Mouse (Mus musculus) inflammation-experienced regulatory T-cells, adult 6 months (primary cell): ENCODE measurements around the gene Ccdc155. TPM values are rescaled to one million over a fixed set of nuclear protein-coding genes. Genes with fewer than 3 reads are reported as not detected.

Source experiments
- ATAC-seq: one replicate; pipeline ENCODE4 v1.8.0; 2017
- polyA plus RNA-seq, 3 experiments: library from polyadenylated mRNA; unstranded; fragments of 100-300 nt; shearing (Covaris generic); gene quantifications; one replicate each; pipeline ENCODE4 v1.2.1; 2017

Gene Ccdc155
- polyA plus RNA-seq, 3 experiments from 2014 or later, result 0.24 TPM; not detected in 2

DNA sequence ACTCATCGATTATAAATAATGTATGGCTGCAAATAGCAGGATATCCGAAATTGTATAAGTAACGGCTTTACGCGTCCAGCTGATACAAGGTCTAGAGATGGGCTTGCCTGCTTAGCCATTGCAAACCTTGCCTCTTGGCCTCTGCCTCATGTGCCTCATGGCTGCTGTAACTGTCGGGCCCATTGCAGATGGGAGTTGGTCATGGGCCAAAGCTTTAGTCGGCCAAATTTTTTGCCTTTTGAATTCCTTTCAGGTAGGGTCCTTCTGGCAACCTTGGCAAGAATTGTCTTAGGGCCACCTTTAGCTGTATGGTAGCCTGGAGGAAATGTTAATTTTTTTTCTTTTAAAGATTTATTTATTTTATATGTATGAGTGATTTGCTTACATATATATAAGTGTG lies 20.1 kb upstream of the Ccdc155 start:
- ATAC-seq, result no peak

DNA sequence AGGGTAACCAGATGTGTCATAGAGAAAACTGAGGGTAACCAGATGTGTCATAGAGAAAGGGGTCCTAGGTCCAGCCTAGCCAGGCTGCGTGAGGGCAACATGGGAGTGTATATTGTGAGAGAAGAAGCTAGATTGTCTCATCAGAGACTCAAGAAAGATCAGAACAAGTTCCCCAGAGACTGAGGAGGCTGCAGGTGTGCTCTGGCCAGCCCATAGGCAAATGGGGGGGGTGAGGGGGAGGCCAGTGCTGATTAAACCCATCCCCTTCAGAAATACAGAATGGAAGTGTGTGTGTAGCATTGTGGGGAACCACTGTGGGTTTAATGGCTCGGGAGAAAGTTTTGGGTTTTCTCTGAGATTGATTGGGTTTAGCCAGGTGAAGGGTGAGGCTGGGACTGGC lies 17.0 kb upstream of the Ccdc155 start:
- ATAC-seq, result no peak

DNA sequence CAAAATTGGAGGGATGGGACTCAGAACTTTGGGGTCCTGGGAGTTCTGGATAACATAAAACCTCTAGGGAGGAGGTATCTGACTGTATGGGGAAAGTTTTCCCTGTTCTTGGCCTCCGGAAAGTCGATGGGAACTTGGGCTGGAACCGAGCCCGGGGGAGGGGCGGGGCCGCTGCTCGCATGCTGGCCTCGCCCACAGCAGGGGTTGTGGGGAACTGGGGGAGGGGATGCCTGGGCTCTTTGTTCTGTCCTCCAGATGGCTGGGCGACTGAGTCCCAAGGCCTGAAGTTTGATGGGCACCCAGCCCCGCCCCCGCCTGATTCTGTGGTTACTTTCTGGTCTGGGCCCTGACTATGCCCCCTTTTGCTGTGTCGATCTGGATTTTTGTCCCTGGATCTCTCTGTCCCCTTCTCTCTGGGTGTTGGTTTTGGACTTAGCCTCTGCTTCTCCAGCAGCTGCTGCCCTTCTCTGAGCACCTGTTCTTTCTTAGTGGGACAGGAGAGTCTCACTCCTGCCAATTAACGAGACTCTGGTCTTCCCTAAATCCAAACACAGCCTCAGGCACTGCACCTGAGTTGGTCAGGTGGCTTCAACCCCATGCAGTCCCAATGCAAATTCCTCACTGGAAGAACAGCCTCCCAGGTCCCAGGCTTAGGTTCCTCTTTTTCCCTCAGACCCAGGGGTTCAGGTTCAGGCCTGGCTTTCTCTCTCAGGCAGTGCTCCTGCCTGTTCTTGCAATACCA lies 11.9 kb upstream of the Ccdc155 start:
- ATAC-seq, result no peak

DNA sequence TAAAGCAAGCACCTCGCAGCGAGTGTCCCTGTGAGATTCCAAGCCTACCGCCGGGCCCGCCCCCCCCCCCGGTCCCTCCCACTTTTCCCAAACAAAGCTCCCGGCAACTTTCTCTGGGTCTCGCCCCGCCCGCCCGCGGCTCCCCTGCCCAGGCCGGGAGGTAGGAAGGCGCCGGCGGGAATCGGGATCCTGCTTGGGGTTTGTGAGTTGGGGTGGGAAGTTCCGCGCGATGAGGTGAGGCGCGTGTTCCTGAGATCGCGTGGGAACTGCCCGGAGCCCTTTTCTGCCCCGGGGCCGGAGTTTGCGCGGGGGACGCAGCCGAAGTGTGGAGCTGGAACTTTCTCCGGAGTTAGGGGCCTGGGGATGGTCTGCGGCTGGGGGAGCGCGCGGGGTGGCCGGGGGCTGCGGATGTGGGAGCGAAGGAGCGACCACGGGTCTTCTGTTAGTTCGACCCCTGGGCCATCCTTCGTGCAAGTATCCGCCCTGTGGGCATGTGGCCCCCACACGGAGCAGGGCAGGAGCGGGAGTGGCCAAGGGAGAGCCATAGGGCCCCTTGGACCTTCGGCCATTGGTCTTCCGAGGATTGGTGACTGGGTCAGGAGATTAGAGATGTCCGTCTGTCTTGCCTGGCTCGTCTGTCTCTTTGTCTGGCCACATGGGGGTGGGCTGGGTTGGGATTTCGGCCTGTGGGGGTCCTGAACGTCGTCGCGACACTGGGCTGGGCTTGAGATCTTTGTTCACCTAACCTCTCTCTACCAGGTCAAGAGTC lies 11.2 kb upstream of the Ccdc155 start, which contains the start of gene Tead2:
Gene Tead2, plus strand, starts transcription at position 81 of the 769 bp plus-strand sequence.
- ATAC-seq, result no peak

DNA sequence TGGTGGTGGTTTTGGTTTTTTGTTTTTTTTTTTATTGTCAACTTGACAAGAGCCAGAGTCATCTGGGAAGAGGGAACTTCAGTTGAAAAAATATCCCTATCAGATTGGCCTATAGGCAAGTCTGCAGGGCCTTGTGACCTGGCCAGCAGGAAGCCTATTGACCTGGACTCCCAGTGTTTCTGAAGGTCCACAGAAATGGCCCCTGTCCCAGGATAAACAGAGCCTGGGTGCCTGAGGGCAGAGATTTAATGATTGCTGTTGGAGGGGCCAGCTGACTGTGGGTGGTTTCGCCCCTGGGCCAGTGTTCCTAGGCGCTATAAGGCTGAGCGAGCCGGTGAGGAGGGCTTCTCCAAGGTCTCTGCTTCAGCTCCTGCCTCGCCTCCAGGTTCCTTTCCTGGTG lies 9.0 kb upstream of the Ccdc155 start:
- no peak for ATAC-seq

DNA sequence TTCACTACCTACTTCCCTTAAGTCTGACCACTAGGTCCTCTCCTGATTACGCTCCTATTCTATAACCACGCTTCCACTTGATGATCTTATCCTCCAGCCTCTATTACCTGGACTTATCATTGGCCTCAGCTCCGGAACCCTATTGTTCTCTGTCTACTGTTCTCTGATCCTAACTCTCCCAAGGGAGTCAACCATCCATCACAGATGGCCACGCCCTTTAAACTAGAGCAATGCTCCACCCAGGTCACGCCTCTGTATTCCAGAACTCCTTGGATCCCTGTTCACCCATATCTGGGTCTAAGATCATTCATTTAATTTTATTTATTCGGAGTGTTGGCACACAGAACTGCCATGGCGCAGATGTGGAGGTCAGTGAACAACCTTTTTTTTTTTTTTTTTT lies 7.7 kb upstream of the Ccdc155 start:
- ATAC-seq, result no peak

DNA sequence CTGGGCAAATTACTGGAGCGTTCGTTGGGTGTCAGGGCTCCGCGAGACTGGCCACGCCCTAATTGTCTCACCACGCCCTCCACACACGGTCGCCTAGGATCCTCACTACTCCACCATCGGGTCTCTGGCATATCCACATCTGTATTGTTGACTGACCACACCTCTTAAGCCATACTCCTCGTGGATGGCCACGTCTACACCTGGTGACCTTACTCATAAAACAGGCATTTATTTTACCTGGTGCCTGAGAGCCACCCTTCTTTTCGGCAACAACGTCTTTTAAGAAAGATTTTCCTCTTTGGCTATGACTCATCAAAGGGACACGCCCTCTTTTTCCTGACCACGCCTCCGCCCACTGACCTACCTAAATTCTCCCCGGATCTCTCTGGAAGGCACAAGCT lies 7.2 kb upstream of the Ccdc155 start, which contains the start of gene Dkkl1:
Gene Dkkl1, minus strand, starts transcription at position 297 of the 401 bp plus-strand sequence.
- ATAC-seq, result peak; percentile 41

DNA sequence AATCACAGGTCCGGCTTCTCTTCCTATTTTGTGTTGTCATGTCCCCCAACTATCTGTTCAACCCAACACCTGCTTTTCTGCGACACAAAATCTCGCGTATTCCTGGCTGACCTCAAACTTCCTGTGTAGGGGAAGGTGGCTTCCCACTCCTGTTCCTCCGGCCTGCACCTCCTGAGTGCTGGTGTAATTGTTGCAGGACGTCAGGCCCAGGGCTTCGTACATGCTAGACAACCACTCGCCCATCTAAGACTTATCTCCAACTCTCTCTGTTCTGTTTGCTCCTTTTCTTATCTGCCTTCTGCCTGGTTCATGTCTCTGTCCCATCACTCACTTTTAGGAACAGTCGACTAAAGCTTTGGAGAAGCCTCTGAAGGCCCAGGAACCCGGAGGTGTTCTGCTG lies 6.4 kb upstream of the Ccdc155 start:
- ATAC-seq, result no peak

DNA sequence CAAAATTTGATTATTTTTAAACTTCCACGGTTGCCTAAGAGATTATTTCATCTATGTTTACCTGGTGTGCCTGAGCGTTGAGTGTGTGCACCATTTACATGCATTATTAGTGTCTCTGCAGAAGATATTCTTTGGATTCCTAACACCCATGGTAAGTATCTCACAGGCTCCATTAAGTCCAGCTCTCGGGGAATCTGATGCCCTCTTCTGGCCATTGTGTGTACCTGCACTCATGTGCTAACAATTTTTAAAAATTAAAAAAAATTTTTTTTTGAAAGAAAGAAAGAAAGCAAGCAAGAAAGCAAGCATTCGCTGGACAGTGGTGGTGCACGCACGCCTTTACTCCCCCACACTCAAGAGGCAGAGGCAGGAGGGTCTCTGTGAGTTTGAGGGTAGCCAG lies 3.6 kb upstream of the Ccdc155 start:
- no peak for ATAC-seq

DNA sequence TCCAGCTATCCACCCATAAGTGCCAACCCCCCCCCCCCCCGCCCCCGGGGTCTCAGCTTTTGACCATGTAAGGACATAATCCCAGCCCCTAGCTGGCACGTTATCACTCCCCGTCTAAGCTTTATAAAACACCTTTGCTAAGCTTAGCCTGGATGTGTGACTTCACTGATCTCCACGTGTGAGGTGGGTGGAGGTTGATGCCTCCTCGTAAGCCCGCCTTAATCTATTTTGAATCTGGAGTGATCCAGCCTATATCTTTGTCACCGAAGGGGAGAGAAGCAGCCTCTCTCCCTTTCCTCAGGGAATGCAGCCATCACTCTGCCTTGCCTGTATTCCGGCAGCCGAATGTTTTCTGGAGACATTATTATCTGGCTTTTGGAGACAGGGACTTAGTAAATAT lies 2.0 kb downstream of the Ccdc155 start:
- ATAC-seq, result no peak

DNA sequence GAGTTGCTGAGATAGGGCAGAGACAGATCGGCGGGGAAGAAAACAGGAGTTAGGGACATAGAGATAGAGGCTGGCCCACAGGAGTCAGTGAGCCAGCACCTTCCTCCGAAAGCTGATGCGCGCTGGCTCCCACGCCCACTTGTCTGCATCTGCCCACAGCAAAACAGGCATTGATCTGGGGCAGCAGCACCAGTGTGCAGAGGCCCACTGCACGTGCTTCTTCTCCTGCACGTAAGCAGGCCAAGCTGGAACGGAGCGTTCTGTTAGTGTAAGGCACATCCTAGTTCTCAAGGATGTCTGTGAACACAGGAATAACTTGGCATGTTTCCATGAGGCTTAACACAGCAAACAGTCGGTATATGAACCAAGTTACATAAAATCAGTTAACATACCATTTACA lies 5.7 kb downstream of the Ccdc155 start:
- ATAC-seq, result no peak

DNA sequence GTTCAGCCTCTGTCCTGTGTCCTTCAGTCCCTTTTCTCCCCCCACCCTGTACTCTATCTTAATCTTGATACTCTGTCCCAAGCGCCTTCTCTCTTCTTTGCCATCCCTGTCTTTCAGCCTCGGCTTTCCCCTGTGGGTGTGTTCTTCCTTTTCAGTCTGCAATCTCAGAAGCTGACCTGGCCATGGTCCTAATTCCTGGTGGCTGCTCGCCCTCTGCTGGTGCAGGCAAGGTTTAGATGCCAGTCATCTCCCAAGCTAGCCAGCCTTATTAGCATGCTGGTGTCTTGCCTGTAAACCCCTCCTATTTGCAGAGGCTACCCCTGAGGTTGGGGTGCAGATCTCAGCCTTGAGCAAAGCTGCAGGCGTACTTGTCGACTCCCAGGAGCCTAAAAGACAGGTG lies 6.3 kb downstream of the Ccdc155 start:
- peak; percentile 60 for ATAC-seq

DNA sequence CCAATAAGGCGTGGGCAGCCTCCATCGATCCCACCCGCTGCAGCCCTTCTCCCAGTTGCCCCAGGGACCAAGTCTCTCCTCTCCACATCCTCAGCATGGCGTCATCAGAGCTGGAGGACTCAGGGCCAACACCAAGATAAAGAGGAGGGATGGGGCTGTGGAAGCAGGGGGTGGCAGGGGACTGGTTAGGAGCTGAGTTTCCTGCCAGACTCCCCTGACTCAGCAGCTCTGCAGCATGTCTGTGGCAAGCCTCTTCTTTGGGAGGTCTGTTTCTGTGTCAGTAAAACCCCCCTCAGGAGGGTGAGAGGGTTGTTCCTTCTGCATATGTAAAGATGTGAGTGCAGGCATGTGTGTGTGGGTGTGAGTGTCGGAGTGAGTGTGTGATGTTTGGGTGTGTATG lies 7.7 kb downstream of the Ccdc155 start:
- ATAC-seq, result no peak

DNA sequence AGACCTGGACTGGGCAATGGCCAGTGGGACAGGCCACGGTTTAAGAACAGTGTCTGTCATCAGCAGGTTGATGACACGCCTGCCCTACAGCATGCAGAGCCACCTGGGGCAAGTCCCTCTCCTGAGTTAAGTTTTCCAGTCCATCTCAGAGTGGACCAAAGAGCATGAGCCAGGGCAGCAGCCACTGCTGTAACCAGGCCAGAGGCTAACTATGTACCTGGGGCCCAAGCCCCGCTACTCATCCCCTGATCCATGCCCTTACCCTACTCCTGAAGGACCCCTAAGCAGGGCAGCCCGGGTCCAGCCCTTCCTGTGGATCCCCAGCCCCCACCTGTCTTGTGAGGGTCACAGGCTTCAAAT lies 8.5 kb downstream of the Ccdc155 start:
- ATAC-seq, result no peak

DNA sequence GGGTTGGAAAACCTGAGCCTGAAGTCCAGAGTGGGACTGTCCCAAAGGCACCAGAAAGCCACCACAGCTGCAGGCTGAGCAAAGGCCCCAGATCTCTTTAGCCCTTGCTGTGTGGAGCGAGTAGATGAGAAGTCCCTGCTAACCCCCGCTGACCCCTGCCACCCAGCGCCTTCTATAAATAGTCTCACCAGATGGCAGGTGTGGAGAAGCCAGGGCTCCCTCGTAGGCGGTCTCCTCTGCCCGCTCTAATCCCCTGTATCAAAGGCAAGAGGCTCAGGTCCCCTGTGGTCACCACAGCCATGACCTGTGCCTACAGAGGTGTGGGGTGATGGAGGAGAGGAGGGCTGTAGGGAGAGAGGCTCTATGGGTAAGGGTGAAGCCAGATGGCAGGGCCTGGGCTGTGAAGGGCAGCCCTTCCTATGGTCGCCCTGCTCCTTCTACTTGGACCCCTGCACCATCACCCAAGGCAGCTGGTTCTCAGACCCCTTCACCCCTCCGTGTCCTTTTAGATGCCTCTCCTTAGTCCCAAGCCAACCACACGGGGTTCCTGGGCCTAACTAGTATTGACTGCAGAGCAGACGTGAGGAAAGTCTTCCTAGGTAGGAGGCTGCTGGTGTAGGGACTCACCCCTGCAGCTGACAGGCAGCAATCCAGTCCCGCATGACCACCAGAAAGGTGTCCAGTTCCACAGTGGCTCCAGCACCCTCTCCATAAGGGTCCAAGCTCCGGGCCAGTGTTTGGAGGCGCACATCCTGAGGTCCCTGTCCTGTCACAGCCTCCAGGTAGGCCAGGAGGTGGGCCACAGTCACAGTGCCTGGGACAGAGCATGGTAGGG lies 9.1 kb downstream of the Ccdc155 start:
- no peak for ATAC-seq

DNA sequence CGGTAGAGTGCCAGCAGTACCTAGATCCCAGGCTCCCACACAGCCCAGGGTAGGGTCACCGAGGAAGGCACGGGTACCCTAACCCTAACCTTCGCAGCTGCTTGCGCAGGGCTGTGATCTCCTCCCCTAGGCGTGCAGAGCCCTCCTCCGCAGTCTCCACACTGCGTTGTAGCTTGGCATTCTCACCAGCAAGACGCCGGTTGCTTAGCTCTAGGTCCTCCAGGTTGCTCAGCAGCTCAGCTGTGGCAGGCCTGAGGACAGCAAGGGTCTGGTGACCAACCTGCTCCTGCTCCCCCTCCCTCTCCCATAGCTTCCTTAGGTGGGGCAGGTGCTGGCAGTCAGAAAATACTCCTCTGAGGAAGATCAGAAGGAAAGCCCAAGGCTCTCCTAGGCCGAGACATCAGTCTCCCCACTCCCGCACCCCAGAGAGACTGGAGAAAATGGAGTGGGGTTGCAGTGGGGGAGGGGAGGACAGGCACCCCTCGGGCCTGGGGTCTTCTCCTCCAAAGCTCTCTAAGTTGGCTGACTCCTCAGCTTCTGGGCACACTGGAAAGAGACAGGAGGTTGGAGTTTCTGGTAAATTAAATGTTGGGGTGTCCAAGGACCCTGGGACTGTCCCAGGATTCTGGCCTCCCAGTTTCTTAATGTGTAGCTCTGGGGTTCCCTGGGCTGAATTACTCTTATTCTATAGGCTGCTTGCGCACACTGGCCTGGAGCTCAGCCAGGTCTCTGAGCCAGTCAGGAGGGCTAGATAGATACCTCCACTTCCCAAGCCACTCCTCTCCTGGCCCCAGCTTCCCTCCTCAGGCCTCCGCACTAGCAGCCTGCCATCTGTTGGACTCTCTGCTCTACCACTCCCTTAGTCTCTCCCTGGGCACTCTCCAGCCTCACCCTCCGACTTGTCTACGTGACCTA lies 10.6 kb downstream of the Ccdc155 start:
- ATAC-seq, result no peak

DNA sequence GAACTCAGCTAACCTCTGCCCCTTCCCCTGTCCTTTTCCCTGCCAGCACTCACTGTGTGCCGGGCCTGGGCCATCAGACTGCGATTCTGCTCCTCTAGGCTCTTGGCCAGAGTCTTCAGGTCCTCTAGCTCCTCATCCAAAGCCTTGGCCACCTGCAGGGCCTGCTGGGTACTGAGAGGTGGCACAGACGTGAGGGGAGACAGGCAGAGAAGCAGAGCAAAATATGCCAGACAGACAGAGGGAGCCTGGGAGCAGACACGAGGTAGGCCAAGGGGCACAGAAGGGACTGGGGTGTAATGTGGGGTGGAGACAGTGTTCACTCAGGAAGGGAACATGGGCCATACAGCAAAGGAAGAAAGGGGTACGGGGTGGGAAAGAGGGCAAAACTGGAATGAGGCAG lies 11.3 kb downstream of the Ccdc155 start:
- ATAC-seq, result no peak

DNA sequence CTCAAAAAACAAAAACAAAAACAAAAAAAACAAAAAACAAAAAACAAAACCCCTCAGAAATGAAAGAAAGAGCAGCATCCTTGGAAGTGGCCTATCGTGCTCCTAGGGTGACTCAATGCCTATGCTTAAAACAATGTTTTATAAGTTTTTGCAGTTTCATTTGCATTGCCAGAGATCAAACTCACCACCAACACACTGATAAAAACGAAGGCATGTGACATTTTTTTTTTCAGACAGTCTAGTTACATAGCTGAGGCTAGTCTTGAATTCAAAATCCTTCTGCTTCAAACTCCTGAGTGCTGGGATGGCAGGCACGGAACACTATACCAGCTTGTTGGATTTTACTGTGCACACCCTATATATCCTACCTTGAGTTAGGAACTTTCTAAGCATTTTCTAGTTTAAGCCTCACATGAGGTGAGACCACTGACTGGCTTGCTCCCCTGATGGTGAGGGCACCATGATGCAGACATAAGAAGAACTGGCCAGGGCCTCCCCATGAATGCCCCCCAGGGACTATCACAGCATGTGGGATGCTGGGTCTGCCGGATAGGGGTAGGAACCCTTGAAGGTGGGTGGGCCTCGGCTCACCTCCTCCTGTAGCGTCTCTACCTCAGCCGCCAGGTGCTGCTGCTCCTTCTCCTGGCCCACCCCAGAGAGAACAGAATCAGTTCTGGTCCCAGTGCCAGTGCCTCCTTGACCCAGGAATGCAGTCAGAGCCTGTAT lies 11.9 kb downstream of the Ccdc155 start:
- ATAC-seq, result no peak

DNA sequence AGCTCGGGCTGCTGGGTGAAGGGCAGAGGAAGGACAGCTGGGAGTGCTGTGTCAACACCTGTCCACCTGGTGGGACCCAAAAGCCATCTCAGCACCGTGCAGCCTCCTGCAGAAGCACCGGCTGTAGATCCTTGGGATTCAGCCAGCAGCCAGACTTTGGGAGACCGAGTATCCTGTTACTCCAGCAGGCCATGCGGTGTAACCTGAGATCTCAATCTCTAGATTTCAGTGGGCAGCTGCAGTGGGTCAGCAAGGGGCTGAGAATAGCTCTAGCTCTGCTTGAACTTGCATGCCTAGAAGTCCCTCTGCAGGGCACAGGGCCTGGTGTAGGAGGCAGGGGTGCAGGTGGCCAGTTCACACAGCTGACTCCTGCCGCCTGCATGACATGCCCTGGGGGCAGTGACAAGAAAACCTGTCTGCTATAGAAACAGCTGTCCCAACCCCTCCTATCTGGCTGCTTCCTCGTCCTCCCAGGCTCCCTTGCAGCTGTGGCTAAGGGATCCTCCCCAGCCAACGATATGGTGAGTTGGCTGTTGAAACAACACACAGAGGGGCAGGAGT lies 12.8 kb downstream of the Ccdc155 start:
- no peak for ATAC-seq

DNA sequence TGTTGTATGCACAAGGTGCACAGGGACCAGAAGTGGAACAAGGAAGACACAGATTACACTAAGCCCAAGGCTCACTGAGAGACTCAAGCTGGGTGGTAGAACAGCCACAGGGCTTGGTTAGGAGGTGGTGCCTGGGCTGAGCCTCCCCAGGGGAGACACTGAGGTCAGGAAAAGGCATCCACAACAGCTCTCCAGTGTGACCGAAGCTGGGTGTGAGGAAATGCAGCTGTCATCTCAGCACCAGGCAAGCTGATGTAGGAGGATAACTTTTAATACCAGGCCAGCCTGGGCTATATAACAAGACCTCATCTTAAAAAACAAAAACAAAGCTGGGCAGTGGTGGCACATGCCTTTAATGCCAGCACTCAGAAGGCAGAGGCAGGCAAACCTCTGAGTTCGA lies 13.5 kb downstream of the Ccdc155 start:
- no peak for ATAC-seq

DNA sequence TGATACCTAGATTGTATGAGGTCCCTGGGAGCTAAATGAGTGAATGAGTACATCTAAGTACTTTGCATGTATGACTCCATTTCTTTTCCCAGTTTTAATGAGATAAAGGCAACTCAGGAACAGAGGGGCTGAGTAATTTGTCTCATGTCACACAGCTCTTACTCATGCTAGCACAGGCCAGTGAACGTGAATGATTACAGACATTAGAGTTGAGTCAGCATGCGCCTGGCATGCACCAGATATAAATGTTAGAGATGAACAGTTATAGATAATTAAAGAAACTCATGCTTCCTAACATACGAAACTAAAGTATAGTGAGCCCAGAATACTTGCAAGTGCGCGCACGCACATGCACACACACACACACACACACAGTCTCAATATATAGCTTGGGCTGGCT lies 14.5 kb downstream of the Ccdc155 start:
- ATAC-seq, result no peak
